Mouse (Mus musculus) brain, embryonic 14.5 days (tissue): ENCODE measurements at regions not wholly inside any gene's neighbourhood (a gene's known extent, or its start where the extent isn't known, plus 50 kb on each side); places are given as distances from the start of the nearest gene placed in this dataset.

Source experiments
- CTCF ChIP-seq: fragments of 200-500 bp; IDR thresholded peaks from 2 replicates; pipeline ENCODE4 v1.5.1; 2012; ENCODE audit warnings: inconsistent platforms, mild to moderate bottlenecking, moderate library complexity, borderline replicate concordance; ENCODE audit not compliant: insufficient read depth, insufficient read length; ENCODE audit errors: extremely low read depth
- POLR2A ChIP-seq: fragments of 200-500 bp; IDR thresholded peaks from 2 replicates; pipeline ENCODE4 v1.6.1; 2012; ENCODE audit warnings: mild to moderate bottlenecking, inconsistent platforms, borderline replicate concordance; ENCODE audit not compliant: poor library complexity, insufficient read depth, insufficient read length, severe bottlenecking; ENCODE audit errors: extremely low read depth

DNA sequence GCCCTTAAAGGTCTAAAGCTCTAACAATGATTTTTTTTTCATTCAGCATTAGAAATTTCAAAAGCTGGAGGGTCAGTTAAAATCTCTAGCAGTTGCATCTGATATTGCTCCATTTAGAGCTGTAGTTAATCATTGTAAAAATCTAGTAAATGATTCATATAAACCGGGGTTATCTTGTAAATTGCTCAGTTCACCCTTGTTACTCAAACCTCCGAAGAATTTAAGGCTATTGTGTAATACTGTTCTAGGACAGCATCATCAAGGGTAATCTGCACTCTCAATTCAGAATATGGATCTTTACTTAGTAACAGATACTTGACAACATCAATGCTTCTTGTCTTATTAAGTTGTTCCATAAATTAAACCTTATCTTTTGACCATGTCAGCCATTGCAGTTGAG, 157.7 kb downstream of the Izumo3 start:
- no peak for TF ChIP-seq POLR2A
- no peak for TF ChIP-seq CTCF
